Mouse (Mus musculus): Measurements from ENCODE around the gene Ubxn1. TPM values are rescaled to one million over a fixed set of nuclear protein-coding genes. Genes with fewer than 3 reads are reported as not detected.
A peak's percentile ranks its signal among the peaks of the same experiment; 100 is the strongest.
"Not testable (repeated sequence)": the region's sequence is repeated elsewhere in the genome, so short reads cannot be mapped to it uniquely, and the experiment has no call there.

Gene Ubxn1
- polyA plus RNA-seq, 2 experiments: 61.2 to 87.3 TPM

DNA sequence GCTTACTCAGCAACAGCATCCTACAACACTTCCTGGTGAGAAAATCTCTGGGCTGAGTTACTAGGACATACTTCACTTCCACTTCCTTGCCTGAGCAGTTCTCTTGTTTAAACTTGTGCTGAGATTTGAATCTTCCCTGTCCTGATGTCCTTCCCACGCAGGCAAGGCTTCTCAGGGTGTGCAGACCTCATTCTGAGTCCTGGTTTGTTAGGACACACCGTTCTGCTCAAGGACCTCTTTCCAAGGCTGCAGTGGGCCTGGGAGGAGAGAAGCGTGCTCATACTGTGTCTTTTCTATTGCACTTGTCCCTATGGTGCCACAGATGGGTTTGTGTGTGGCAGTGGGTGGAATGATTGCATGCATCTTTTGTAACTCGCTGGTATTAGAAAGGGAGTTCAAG lies 38.3 kb upstream of the Ubxn1 start:
- DNase-seq (ENCODE audit: low read depth in 3 of 3, low spot score in 3 of 3): no peak
- TF ChIP-seq EP300 (IDR thresholded peaks at IDR 0.05; ENCODE audit: low read depth): no peak
- no peak for TF ChIP-seq CTCF (IDR thresholded peaks at IDR 0.05; ENCODE audit: low read depth)
- Histone ChIP-seq H3K4me3 (ENCODE audit: insufficient read depth in 1 of 2, low read depth in 2 of 2, low read length in 2 of 2) (no peak overlapping the region), H3K27me3 (ENCODE audit: control insufficient read depth, insufficient read depth, low read length) (no peaks in the 10 kb centered on the region), H3K4me1 (replicated peaks; ENCODE audit: control insufficient read depth in 2 of 2, insufficient read depth in 2 of 2, low read length in 1 of 2) (peaks cover 0 to 4% of the 10 kb centered on the region in 2 experiments; a peak in 3 of 4 replicates), H3K9me3 (ENCODE audit: control insufficient read depth, low read length) (no peaks in the 10 kb centered on the region), H3K9ac (replicated peaks) (no peak overlapping the region), H3K27ac (no peak overlapping the region), H3K36me3 (replicated peaks; ENCODE audit: control insufficient read depth, insufficient read depth, low read depth) (peaks cover 70% of the 10 kb centered on the region), H3K4me2 (ENCODE audit: low read depth) (no peak overlapping the region)
- ATAC-seq (ENCODE audit: insufficient read depth): no peak
- WGBS (ENCODE audit: insufficient replicate concordance): 89% methylated on average over 4 of the region's 4 CpGs

DNA sequence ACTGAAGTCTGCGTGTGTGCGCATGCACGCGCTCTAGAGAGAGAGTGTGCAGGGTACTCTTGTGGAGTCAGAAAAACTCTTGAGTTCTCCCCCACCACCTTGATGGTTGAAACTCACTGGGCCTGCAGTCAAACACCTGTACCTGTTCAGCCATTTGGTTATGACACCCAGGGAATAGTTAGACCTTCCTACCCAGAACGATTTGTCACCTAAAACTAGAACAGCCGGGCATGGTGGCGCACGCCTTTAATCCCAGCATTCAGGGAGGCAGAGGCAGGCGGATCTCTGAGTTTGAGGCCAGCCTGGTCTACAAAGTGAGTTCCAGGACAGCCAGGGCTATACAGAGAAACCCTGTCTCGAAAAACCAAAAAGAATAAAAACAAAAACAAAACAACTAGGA lies 35.0 kb upstream of the Ubxn1 start:
- H3K36me3 ChIP-seq (replicated peaks; ENCODE audit: control insufficient read depth, insufficient read depth, low read depth): peaks cover 37% of the 10 kb centered on the region
- not testable (repeated sequence) for DNase-seq (ENCODE audit: low read depth in 3 of 3, low spot score in 3 of 3); H3K4me2 ChIP-seq (ENCODE audit: low read depth); ATAC-seq (ENCODE audit: insufficient read depth); H3K4me3 ChIP-seq (ENCODE audit: insufficient read depth in 1 of 2, low read depth in 2 of 2, low read length in 2 of 2); H3K9me3 ChIP-seq (ENCODE audit: control insufficient read depth, low read length); H3K27me3 ChIP-seq (ENCODE audit: control insufficient read depth, insufficient read depth, low read length); H3K9ac ChIP-seq (replicated peaks); H3K27ac ChIP-seq
- WGBS (ENCODE audit: insufficient replicate concordance): 91% methylated on average over 10 of the region's 10 CpGs
- H3K4me1 ChIP-seq (replicated peaks; ENCODE audit: control insufficient read depth in 2 of 2, insufficient read depth in 2 of 2, low read length in 1 of 2): peaks cover 4 to 28% of the 10 kb centered on the region in 2 experiments

DNA sequence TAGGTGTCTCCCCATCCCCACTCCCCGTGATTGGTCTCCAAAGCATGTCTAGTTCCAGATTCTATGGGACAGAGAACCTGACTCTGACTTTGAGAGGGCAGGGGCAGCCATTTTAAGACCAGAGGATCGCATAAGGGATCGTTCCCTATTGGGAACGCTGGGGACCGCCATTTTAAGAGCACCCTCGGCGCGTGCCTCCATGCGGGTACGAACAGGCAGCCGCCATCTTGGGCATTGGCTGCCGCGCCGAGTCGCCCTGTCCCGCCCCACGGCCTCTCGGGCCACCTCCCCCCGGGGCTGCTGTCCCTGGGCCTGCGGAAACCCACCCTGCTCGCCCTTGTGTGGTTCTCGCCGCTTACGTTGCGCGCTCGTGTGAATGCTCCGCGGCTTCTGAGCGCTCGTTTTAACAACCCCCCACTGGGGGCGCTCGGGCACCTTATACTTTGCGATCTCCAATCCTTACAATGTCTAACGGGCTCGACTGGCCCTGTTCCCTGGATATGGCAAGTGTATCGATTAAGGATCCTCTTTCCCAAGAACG lies 34.0 kb upstream of the Ubxn1 start, which contains the start of gene Bscl2:
Gene Bscl2, plus strand, starts transcription at position 217 of the 541 bp plus-strand sequence.
- Histone ChIP-seq H3K4me2 (ENCODE audit: low read depth) (peak within 1 kb of the TSS; percentile 90), H3K36me3 (replicated peaks; ENCODE audit: control insufficient read depth, insufficient read depth, low read depth) (peaks cover 27% of the 10 kb centered on the region), H3K9ac (replicated peaks) (peak within 1 kb of the TSS; percentile 78), H3K4me3 (ENCODE audit: insufficient read depth in 1 of 2, low read depth in 2 of 2, low read length in 2 of 2) (peak within 1 kb of the TSS; percentile 60 to 62), H3K4me1 (replicated peaks; ENCODE audit: control insufficient read depth in 2 of 2, insufficient read depth in 2 of 2, low read length in 1 of 2) (peaks cover 4 to 28% of the 10 kb centered on the region in 2 experiments), H3K9me3 (ENCODE audit: control insufficient read depth, low read length) (no peaks in the 10 kb centered on the region), H3K27me3 (ENCODE audit: control insufficient read depth, insufficient read depth, low read length) (no peaks in the 10 kb centered on the region), H3K27ac (peak within 1 kb of the TSS; percentile 30)
- WGBS (ENCODE audit: insufficient replicate concordance): 1% methylated on average over 38 of the region's 38 CpGs
- DNase-seq (ENCODE audit: low read depth in 3 of 3, low spot score in 3 of 3): peak; percentile 60 to 71 (median 65)
- ATAC-seq (ENCODE audit: insufficient read depth): peak; percentile 74
- TF ChIP-seq CTCF (IDR thresholded peaks at IDR 0.05; ENCODE audit: low read depth) (peak; percentile 73), EP300 (IDR thresholded peaks at IDR 0.05; ENCODE audit: low read depth) (0 out of 2 replicates have a peak, but pooled peaks have one; percentile 23)

DNA sequence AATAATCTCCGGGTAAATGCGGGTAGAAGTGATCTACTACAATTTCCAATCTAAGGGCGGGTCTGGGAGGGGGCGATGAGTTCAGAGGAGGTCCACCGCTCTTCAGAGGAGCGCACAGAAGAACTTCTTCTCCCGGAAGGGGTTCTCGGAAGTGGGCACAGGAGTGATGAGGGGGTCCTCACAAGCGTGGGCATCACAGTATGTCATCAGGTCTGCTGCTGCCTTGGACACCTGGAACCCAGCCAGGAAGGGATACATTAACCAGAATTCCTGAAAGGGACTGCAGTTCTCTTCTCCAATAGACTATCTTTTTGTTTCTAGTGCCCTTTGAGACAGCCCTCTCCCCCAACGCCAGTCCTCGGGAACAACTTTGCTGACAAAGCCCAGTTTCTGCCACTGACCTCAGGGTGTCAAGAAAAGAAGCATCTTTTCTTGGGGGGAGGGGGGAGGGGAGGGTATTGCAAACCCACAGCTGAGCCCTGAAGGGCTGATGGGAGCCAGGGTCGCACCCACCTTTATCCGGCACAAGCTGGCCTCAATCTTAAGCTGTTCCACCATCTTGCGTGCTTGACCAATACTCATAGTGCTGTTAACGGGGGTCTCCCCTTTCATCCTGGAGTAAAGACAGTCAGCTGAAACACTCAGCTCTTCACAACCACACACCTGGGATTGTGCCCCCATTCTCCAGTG lies 33.1 kb upstream of the Ubxn1 start:
- TF ChIP-seq EP300 (IDR thresholded peaks at IDR 0.05; ENCODE audit: low read depth) (no peak), CTCF (IDR thresholded peaks at IDR 0.05; ENCODE audit: low read depth) (no peak)
- Histone ChIP-seq H3K36me3 (replicated peaks; ENCODE audit: control insufficient read depth, insufficient read depth, low read depth) (peaks cover 18% of the 10 kb centered on the region), H3K9ac (replicated peaks) (peak overlapping the region; percentile 78), H3K27me3 (ENCODE audit: control insufficient read depth, insufficient read depth, low read length) (no peaks in the 10 kb centered on the region), H3K4me1 (replicated peaks; ENCODE audit: control insufficient read depth in 2 of 2, insufficient read depth in 2 of 2, low read length in 1 of 2) (peaks cover 4 to 28% of the 10 kb centered on the region in 2 experiments), H3K9me3 (ENCODE audit: control insufficient read depth, low read length) (no peaks in the 10 kb centered on the region), H3K4me3 (ENCODE audit: insufficient read depth in 1 of 2, low read depth in 2 of 2, low read length in 2 of 2) (peak overlapping the region; percentile 60 to 62), H3K4me2 (ENCODE audit: low read depth) (peak overlapping the region; percentile 90), H3K27ac (peak overlapping the region; percentile 30)
- ATAC-seq (ENCODE audit: insufficient read depth) (peak; percentile 22; the same call in 1 of the 2 replicates), DNase-seq (ENCODE audit: low read depth in 3 of 3, low spot score in 3 of 3) (no peak)
- 23% methylated on average over 15 of the region's 15 CpGs for WGBS (ENCODE audit: insufficient replicate concordance)

DNA sequence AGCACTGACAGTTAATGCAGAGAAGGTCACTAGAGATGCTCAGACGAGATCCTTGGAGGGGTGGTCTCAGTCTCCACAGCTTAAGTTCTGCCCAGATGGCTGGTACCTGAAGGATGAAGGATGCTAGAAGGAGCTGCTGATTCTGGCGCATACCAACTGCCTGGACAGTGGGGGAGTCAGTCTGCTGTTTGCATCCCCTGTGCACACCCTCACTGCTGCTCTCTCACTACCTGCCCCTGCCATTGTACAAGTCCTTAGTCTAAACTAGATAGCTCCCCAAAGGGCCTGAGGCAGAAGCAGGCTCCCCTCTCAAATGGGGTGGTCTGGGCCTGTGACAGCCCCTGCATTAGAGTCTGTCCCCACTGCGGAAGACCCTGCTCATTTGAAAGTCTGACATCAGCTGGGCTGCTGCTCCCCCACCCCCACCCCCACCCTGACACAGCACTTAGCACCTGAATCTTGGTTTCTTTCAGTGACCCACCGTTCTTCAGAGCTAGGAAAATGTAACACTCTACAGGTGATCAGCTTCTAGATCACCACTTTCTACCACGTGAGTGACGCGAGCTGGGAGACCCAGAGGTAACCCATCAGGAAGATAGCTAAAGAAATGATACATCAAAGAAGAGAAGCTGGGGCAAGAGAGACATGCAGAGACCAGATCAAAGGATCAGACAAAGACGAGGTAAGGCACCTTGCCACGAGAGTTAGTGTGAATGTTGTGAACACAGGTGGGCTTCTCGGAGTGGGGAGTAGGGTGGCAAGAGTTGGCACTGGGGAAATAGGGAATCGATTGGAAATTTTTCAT lies 32.0 kb upstream of the Ubxn1 start, which contains the start of gene Gng3:
Gene Gng3, minus strand, starts transcription at position 92 of the 805 bp plus-strand sequence.
- no peak for ATAC-seq (ENCODE audit: insufficient read depth)
- H3K4me1 ChIP-seq (replicated peaks; ENCODE audit: control insufficient read depth in 2 of 2, insufficient read depth in 2 of 2, low read length in 1 of 2): peaks cover 4 to 28% of the 10 kb centered on the region in 2 experiments
- TF ChIP-seq CTCF (IDR thresholded peaks at IDR 0.05; ENCODE audit: low read depth): no peak
- no peak for TF ChIP-seq EP300 (IDR thresholded peaks at IDR 0.05; ENCODE audit: low read depth)
- no peaks in the 10 kb centered on the region for H3K27me3 ChIP-seq (ENCODE audit: control insufficient read depth, insufficient read depth, low read length)
- H3K27ac ChIP-seq: peak within 1 kb of the TSS; percentile 8; the same call in 1 of the 2 replicates
- peak within 1 kb of the TSS; percentile 60 to 62 for H3K4me3 ChIP-seq (ENCODE audit: insufficient read depth in 1 of 2, low read depth in 2 of 2, low read length in 2 of 2)
- DNase-seq (ENCODE audit: low read depth in 3 of 3, low spot score in 3 of 3): no peak
- peak within 1 kb of the TSS; percentile 90 for H3K4me2 ChIP-seq (ENCODE audit: low read depth)
- H3K9me3 ChIP-seq (ENCODE audit: control insufficient read depth, low read length): no peaks in the 10 kb centered on the region
- H3K9ac ChIP-seq (replicated peaks): peak within 1 kb of the TSS; percentile 78
- 71% methylated on average over 11 of the region's 11 CpGs for WGBS (ENCODE audit: insufficient replicate concordance)
- peaks cover 7% of the 10 kb centered on the region for H3K36me3 ChIP-seq (replicated peaks; ENCODE audit: control insufficient read depth, insufficient read depth, low read depth)

All from liver, embryonic 14.5 days (tissue).